Mouse (Mus musculus) left cerebral cortex, adult 8-10 months (tissue): ENCODE measurements around the gene Cdkn3. TPM values are rescaled to one million over a fixed set of nuclear protein-coding genes. Genes with fewer than 3 reads are reported as not detected.
"Not testable (repeated sequence)": the region's sequence is repeated elsewhere in the genome, so short reads cannot be mapped to it uniquely, and the experiment has no call there.

Experiments
- DNase-seq, 2 experiments: peaks; one replicate each; pipeline ENCODE4 v3.0.0; 2022; ENCODE audit warnings: low spot score in 2 of 2
- total RNA-seq, 4 experiments: library from RNA; stranded (reverse); gene quantifications; 2 replicates each; pipeline ENCODE4 v1.2.4; 2022

Gene Cdkn3
- total RNA-seq, 4 experiments from 2014 or later = 0.74 to 3.1 (median 1.2) TPM

DNA sequence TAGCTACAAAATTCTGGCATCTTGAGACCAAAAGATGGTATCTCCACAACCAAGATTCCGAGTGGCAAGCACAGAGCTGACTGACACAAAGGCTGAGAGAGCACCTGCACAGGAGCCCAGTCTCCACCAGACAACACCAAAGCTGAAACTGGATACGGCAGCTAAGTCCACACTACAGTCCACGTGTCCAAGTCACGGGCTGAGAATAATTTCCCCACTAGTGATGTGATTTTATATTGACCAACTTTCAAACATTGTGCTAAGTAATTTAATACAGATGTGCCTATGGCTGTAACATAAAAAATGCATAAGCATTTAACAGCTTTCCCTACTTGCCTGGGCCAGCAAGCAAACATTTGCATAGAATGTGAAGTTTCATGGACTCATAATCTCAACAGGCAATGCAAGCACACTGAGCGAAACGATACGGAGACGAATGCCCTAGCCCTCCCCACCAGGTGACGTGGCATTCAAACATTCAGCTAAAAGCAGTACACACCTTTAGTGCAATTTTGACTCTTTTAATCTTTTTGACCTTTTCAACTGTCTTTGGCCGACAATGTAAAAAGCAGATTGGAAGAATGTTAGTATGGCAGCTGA is 23.1 kb downstream of the Cdkn3 start:
- DNase-seq = no peak

DNA sequence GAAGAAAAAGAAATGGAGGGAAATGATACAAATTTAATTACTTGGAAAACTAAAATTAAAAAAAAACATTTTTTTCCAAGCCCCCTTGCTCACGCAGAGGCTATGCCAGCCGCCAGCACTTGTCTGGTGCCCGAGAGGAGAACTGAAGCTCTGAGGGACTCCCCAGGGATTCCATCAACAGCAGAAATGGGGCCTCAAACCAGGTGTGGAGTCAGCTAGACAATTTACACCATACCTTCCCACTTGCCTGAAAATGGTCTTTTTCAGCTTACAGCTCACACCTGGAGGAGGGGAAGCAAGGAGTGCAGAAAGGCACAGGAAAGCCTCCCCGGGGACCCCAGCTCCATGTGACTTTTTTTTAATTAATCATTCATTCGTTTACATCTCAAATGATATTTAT is 24.9 kb downstream of the Cdkn3 start:
- DNase-seq = no peak

DNA sequence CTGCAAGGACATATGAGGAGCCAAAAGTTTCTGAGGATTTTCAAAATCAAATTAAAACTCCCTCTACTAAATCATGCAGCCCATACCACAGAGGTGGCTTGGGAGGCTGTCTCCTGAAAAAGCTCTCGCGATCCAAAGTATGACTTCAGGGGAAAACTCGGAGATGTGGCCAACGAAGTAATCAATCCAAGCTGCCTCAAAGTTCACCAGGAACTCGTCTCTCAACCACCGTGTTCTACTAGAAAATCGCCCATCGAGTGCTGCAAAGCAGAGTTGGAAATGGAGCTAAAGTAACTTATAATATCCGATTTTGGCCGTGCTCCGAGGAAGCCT is 27.1 kb downstream of the Cdkn3 start:
- no peak for DNase-seq

DNA sequence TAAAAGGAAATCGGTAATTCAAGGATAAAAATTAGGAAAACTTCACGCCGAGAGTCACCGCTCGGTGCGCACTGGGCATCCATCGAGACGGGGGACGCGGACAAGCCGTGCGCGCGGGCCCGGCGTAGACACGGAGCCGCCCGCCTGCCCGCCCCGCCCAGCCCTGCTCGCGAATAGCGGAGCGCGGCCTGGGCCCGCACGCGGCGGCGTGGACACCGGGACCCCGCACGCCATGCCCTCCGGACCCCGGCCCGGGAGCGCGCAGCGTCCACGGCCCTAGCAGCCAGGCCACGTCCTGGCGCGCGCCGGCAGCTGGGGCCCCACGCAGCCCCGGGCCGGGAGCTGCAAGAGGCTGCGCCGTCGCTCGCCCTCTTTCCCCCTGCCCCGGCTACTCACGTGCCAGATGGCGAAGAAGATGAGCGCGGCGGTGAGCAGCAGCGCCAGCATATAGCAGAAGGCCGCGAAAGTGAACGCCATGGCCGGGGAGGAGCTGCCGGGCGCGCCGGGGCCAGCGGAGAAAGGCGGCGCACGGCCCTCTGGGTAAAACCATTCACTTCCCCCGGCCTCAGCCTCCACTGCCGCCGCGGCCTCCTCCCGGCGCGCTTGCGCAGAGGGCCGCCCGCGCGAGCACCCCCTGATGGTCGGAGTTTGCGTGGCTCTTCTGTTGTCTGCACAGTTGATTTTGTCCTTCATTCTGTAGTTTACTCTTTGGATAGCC is 27.6 kb downstream of the Cdkn3 start, which contains the start of gene Cnih1:
Gene Cnih1, minus strand, starts transcription at position 625 of the 718 bp plus-strand sequence.
- DNase-seq = peak; percentile 83 to 85

DNA sequence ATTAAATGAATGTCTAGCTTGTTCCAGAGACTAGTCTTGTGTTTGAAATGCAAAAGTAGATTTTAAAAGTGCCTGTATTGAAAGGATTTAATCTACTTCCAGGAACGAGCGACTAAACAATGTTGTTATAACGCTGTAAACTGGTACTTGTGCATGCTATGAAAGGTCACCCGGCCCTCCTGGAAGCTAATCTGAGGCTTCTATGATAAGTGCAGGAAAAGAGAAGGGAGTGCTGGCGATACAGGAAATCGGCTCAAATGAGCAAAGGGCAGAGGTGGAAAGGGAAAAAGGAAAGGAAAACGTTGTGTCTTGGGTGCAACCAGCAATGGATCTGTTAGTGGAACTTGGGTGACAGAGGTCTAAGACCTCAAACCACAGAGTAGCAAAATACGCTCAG is 28.2 kb downstream of the Cdkn3 start:
- no peak for DNase-seq

DNA sequence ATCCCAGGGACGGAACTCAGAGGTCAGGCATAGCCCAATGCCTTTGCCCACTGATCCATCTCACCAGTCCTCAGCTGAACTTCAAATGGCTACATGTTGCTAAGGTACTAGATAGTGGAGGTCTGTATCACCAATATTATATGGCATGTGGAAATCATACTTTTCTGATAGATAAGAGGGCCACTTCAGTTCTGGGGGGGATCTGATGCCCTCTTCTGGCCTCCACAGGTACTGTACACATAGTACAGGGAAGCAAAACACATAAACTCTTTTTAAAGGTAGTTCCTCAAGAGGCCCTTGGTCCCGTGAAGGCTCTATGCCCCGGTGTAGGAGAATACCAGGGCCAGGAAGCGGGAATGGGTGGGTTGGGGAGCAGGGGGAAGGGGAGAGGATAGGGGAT is 30.0 kb downstream of the Cdkn3 start:
- no peak for DNase-seq

DNA sequence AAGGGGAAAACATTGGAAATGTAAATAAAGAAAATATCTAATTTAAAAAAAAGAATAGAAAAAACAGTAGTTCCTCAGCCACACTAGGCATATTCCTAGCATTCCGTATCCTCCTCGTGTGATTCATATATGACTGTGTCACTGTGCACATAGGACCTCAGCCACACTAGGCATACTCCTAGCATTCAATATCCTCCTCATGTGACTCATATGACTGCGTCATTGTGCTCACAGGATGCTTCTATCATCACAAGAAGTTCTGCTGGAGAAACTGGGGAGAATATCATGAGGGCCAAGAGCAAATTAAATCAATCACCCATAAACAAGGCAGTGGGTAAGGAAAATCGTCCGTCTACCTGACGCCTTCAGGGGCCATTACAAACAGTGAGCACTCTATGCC is 30.4 kb downstream of the Cdkn3 start:
- no peak for DNase-seq

DNA sequence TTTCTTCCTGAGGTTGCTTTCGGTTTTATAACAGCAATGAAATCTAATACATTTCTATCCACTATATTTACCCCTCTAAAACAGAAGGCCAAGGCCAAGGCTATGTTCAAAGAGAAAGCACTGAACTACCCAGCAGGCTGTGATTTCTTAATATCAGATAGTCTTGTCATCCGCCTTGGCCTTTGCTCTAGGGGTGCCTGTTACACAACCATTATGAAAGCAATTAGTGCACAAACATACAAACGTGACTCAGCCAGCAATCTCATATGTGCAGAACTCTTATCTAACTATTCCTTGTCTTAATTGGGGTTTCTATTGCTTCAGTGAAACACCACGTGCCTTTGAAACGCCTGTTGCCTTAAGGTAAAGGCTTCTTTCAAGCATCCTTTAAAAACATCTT is 33.8 kb downstream of the Cdkn3 start:
- DNase-seq = no peak

DNA sequence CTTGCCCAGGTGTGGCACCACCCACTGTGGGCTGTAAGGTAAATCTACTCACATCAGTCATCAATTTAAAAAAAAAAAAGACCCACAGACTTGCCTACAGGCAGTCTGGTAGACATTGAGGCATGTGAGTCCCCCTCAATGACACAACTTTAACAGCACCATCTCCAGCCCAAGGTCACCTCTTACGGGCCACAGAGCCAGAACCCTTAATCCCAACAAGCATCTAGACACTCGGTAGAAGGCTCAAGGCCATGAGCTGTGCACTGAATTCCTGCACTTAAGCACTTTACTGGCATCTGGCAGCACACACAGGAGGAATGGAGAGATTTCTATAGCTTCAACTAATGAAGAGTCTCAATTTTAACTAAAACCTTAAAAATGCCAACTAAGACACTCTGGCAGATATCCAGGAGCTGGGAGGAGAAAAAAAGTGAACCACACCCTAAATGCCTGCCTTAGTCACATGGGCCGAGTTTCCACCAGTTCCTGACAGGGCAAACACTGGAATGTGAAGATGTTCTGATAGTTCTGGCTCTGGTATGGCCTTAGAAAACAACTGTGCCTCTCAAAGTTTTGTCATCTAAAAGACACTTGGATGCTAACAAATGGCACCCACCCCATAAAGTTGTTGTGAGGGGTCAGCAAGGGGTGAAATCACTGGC is 40.5 kb downstream of the Cdkn3 start:
- DNase-seq = no peak

DNA sequence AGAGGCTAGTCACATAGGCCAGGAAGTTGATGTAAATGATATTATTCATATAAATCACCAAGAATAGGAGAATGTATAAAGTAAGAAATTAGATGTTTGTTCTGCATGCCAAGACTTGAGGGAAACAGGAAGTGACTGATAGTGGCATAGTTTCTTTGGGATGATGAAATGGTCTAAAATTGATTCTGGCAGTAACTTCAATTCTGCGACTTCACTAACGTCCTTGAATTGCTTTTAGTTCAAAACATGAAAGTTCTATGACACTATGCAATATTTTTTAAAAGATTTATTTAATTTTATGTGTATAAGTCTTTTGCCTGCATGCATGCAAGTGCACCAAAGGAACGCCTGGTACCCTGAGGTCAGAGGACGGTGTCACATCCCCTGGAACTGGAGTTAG is 42.9 kb downstream of the Cdkn3 start:
- DNase-seq = no peak

DNA sequence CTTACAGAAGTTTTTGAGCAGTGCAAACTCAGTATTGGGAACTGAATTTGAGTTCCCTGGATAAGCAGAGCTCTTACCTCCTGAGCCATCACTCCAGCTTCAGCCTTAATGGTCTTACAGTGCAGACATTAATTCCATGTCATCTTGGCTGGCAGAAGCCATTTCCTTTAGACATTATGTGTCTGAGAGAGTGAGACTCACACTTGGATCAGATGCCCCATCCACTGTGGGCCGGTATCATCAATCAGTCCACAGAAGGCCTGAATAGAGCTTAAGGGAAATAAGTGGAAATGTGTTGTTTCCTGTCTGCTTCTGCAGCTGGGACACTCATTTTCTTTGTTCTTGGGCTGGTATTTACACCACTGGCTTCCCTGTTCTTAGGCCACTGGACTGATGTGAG is 43.5 kb downstream of the Cdkn3 start:
- DNase-seq = no peak

DNA sequence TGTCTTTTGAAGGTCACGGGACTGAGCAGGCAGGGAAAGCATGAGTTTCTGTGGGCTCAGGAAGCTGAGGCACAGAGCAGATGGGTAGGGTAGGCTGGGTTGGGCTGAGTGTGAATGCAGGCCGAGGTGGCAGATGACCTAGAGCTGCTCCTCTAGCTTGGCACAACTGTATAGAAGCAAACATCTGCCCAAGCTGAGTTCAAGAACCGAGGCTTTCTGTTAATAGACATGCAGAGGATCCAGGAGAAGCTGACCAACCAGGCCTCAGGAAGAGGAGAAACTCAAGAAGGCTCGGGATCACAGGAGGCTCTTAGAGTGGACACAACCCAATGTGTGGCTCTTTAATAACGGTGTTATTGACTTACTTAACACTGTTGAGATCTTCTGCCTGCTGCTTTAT is 45.8 kb downstream of the Cdkn3 start:
- DNase-seq = no peak

DNA sequence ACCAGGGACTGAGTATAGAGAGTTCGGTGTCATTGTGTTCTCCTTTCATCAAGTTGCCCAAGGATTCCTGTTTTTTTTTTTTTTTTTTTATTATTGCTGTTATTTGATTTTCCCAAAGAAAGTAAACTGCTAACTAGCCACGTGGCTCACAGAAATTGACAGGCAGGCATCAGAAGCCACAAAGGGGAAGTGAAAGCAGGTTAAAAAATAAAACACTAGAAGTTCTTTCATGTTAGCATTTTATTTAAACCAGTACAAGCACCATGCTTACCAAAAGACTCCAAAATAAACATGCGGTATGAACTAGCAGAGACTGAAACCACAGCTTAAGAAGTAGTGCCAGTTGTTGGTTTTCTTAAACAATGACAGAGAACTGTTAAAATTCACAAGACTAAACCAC is 47.6 kb downstream of the Cdkn3 start:
- no peak for DNase-seq

DNA sequence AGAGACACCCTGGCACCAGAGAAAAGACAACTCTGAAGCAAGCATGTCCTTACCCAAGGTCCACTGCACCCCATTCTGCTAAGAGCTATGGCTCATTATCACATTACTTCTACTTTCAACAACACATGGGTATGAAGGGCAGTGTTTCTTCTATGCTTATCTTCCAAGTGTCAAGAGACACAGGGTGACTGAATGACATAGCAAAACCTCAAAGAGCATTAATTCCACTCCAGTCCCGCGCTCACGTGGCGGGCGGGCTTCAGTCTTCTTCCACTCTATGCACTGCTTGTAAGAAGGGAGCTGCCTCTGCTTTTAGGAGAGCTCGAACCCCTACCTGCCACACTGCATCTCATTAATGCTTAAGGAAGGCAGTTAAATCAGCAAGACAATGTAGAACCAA is 55.3 kb downstream of the Cdkn3 start:
- DNase-seq = no peak

DNA sequence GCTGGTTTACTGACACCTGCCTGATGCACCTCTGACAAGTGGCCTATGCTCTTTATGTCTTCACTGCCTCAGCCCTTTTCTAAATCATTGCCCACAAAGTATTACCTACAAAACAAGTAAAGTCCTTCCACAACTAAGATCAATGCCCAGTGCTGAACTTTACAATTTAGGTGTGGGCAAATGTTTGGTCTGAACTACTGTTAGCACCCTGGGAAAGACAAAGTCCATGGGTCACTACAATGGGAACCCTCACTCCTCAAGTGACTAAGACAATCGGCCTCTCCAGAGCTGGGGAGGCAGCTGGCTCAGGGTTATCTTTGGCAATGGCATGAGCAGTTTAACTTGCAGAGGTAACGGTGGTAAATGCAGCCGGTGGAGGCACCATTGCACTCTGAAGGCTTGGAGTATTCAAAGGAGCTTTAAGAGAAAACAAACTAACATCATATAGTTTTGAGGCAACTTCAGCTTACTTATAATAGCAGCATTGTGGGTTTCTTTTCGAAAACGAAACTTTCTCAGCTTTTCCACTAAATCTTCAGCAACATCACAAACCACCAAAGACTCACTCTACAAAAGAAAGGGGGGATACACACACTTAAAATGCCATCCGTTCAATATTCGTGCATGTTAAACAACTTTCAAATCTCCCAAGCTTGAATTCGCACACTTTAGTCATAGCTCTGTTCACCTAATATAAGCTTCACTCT is 56.7 kb downstream of the Cdkn3 start:
- no peak for DNase-seq

DNA sequence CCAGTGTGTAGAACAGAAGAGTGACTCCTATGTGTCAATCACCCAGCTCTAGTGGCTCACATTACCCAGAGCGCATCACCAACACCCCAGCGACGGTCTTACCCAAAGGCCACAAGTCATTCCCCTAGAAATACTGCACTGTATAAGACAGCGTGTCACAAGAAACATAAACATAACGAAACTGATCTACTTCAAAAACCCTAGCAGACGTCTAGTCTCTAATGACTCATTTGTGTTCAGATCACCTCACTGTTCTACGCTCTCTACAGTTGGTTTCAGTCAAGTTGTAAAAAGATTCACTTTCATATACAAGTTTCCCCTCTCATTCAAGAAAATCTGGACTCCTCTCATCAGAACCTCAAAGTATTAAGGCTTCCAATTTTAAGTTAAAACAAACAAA is 58.4 kb downstream of the Cdkn3 start:
- DNase-seq = no peak

DNA sequence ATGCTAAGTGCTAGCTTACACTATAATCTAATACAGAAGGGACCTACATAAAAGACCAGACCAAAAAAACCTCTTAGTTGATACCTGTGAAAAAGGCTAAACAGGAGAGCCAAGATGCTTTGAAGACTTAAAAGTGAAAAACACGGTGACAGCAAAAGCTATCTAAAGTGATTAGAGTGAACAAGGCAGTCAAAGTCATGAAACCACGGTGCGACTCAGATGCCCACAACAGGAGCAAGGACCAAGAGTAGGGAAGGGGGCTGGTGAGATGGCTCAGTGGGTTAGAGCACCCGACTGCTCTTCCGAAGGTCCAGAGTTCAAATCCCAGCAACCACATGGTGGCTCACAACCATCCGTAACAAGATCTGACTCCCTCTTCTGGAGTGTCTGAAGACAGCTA is 59.6 kb downstream of the Cdkn3 start:
- not testable (repeated sequence) for DNase-seq

Other genes starting within 250 kb of the Cdkn3 start
- gene Cnih1, start 27.9 kb downstream of the Cdkn3 start, total RNA-seq = 10 to 100 TPM; 78.6 to 90.2 (median 83.1) TPM
- 100 to 1,000 TPM; 125 to 141 (median 132) TPM for gene Gmfb, start 61.7 kb downstream of the Cdkn3 start, total RNA-seq
- gene Cgrrf1, start 71.6 kb downstream of the Cdkn3 start, total RNA-seq = 10 to 100 TPM; 31.6 to 38.2 (median 31.9) TPM
- gene Samd4, start 122.3 kb downstream of the Cdkn3 start, total RNA-seq = 10 to 100 TPM; 24.1 to 31.0 (median 26.4) TPM